Comparison of ENCODE assay signal across 18 mouse cellular contexts in genomic region chr17:78237954-78238353, GRCm38 (mm10). TPM values are rescaled to one million over a fixed set of nuclear protein-coding genes. Genes with fewer than 3 reads are reported as not detected.
DNase-seq lines count a peak whose midpoint lies in the region; ATAC-seq lines count a peak whose summit lies in the region.
"Had no signal": no experiment of that assay in that cellular context is flagged by ENCODE, and none has a peak within 500 bp of the region (broad histone marks: within the 10 kb centered on the region; RNA-seq: fewer than 3 reads in every experiment).

No protein-coding gene starts in this region.

- H3K9ac ChIP-seq in midbrain, embryonic 14.5 days (replicated peaks; ENCODE audit: low read length), result no peak overlapping the region
- no peak overlapping the region for H3K9ac ChIP-seq in midbrain, embryonic 16.5 days (ENCODE audit: low read depth, low read length)
- H3K9ac ChIP-seq in midbrain, embryonic 15.5 days, result no peak overlapping the region
- no peak overlapping the region for H3K9ac ChIP-seq in liver, embryonic 12.5 days
- H3K9ac ChIP-seq: heart, embryonic 13.5 days; liver, postnatal 0 days had no signal

- 80% methylated on average over 13 of the region's 13 CpGs for WGBS in midbrain, embryonic 14.5 days
- 83% methylated on average over 13 of the region's 13 CpGs for WGBS in midbrain, embryonic 16.5 days
- WGBS in midbrain, embryonic 15.5 days, result 79% methylated on average over 13 of the region's 13 CpGs
- 90% methylated on average over 13 of the region's 13 CpGs for WGBS in liver, embryonic 12.5 days (ENCODE audit: insufficient replicate concordance)

- H3K27me3 ChIP-seq in midbrain, embryonic 14.5 days (ENCODE audit: control insufficient read depth, insufficient read depth, low read length), result no peaks in the 10 kb centered on the region
- H3K27me3 ChIP-seq in midbrain, embryonic 16.5 days (ENCODE audit: control insufficient read depth, insufficient read depth, low read depth, low read length), result no peaks in the 10 kb centered on the region
- H3K27me3 ChIP-seq in midbrain, embryonic 15.5 days (replicated peaks), result no peaks in the 10 kb centered on the region
- no peaks in the 10 kb centered on the region for H3K27me3 ChIP-seq in liver, embryonic 12.5 days (replicated peaks)
- H3K27me3 ChIP-seq: heart, embryonic 13.5 days had no signal

- H3K9me3 ChIP-seq in midbrain, embryonic 14.5 days (ENCODE audit: control insufficient read depth, low read length), result no peaks in the 10 kb centered on the region
- H3K9me3 ChIP-seq in midbrain, embryonic 16.5 days (replicated peaks; ENCODE audit: control insufficient read depth, low read length, poor library complexity, severe bottlenecking), result no peaks in the 10 kb centered on the region
- H3K9me3 ChIP-seq in midbrain, embryonic 15.5 days, result no peaks in the 10 kb centered on the region
- no peaks in the 10 kb centered on the region for H3K9me3 ChIP-seq in liver, embryonic 12.5 days (replicated peaks)
- H3K9me3 ChIP-seq: heart, embryonic 13.5 days had no signal

- peak; percentile 43; the same call in 1 of the 2 replicates for ATAC-seq in midbrain, embryonic 14.5 days (ENCODE audit: low FRiP score, low TSS enrichment)
- no peak for ATAC-seq in midbrain, embryonic 16.5 days
- ATAC-seq in midbrain, embryonic 15.5 days (replicated peaks), result peak; percentile 51; the same call in 1 of the 2 replicates
- ATAC-seq in liver, embryonic 12.5 days, result no peak
- ATAC-seq: liver, postnatal 0 days had no signal

- no peak overlapping the region for H3K27ac ChIP-seq in midbrain, embryonic 14.5 days (replicated peaks; ENCODE audit: low read depth, low read length)
- no peak overlapping the region for H3K27ac ChIP-seq in midbrain, embryonic 16.5 days (ENCODE audit: low read length)
- no peak overlapping the region for H3K27ac ChIP-seq in midbrain, embryonic 15.5 days
- H3K27ac ChIP-seq in liver, embryonic 12.5 days, result no peak overlapping the region
- H3K27ac ChIP-seq: heart, embryonic 13.5 days; layer of hippocampus, adult 2 months had no signal

- 0 out of 2 replicates have a peak, but pooled peaks cover 2% of the 10 kb centered on the region for H3K4me1 ChIP-seq in midbrain, embryonic 14.5 days (ENCODE audit: control insufficient read depth, insufficient read depth, low read length)
- H3K4me1 ChIP-seq in midbrain, embryonic 16.5 days (ENCODE audit: control insufficient read depth, insufficient read depth, low read length), result no peaks in the 10 kb centered on the region
- H3K4me1 ChIP-seq in midbrain, embryonic 15.5 days, result peaks cover 4% of the 10 kb centered on the region; the same call in 1 of the 2 replicates
- peaks cover 13% of the 10 kb centered on the region for H3K4me1 ChIP-seq in liver, embryonic 12.5 days

- no peak overlapping the region for H3K4me2 ChIP-seq in midbrain, embryonic 14.5 days (ENCODE audit: low read length)
- no peak overlapping the region for H3K4me2 ChIP-seq in midbrain, embryonic 16.5 days (ENCODE audit: low read length)
- no peak overlapping the region for H3K4me2 ChIP-seq in midbrain, embryonic 15.5 days
- no peak overlapping the region for H3K4me2 ChIP-seq in liver, embryonic 12.5 days
- H3K4me2 ChIP-seq: heart, embryonic 13.5 days had no signal

- H3K4me3 ChIP-seq in midbrain, embryonic 14.5 days (replicated peaks; ENCODE audit: low read depth, low read length), result no peak overlapping the region
- no peak overlapping the region for H3K4me3 ChIP-seq in midbrain, embryonic 16.5 days (ENCODE audit: low read depth, low read length)
- H3K4me3 ChIP-seq in midbrain, embryonic 15.5 days, result no peak overlapping the region
- H3K4me3 ChIP-seq in liver, embryonic 12.5 days, result no peak overlapping the region
- H3K4me3 ChIP-seq: heart, embryonic 13.5 days; layer of hippocampus, adult 2 months had no signal

- no peaks in the 10 kb centered on the region for H3K36me3 ChIP-seq in midbrain, embryonic 14.5 days (ENCODE audit: control insufficient read depth, insufficient read depth, low read length)
- H3K36me3 ChIP-seq in midbrain, embryonic 16.5 days (ENCODE audit: control insufficient read depth, insufficient read depth, low read length), result 0 out of 2 replicates have a peak, but pooled peaks cover 2% of the 10 kb centered on the region
- no peaks in the 10 kb centered on the region; the same call in 1 of the 2 replicates for H3K36me3 ChIP-seq in midbrain, embryonic 15.5 days (replicated peaks)
- H3K36me3 ChIP-seq in liver, embryonic 12.5 days, result no peaks in the 10 kb centered on the region; the same call in 1 of the 2 replicates

- DNase-seq in cerebellum, postnatal 10 days, result peak; percentile 58 to 71
- no peak for DNase-seq in cerebellum, adult 9-11 months
- DNase-seq in midbrain, embryonic 14.5 days, result peak; percentile 25
- no peak for DNase-seq in spleen, postnatal 4 days (ENCODE audit: low spot score in 2 of 2)
- no peak for DNase-seq in kidney, postnatal 10 days
- DNase-seq: adrenal gland, postnatal 10 days; cerebellum, adult 8-10 months; embryo, embryonic 11 days; gastrocnemius, postnatal 25 days; kidney, adult 9 months; liver, postnatal 0 days; right cerebral cortex, postnatal 4 days; thymus, adult 18-20 months had no signal

RNA-seq across cellular contexts. Expression of gene Crim1, which starts 37.9 kb away (rescaled TPM):
- polyA plus RNA-seq in midbrain, embryonic 14.5 days (2014; fragmentation: Nextera tagmentation; extraction: Ambion mirVana), result 11.9 and 13.6 TPM in 2 replicates
- polyA plus RNA-seq in midbrain, embryonic 16.5 days (2015; fragmentation: Nextera tagmentation; extraction: Ambion mirVana), result 11.2 and 11.9 TPM in 2 replicates
- 11.6 and 13.1 TPM in 2 replicates for polyA plus RNA-seq in midbrain, embryonic 15.5 days (2015; fragmentation: Nextera tagmentation; extraction: Ambion mirVana)
- polyA plus RNA-seq in liver, embryonic 12.5 days (2016; fragmentation: Nextera tagmentation; extraction: Ambion mirVana), result 1.5 and 2.1 TPM in 2 replicates

Comparison
In these comparisons a context has a peak if more than half of its experiments do, and no peak if none do; other contexts are left out.
1. DNase-seq: peak in cerebellum, postnatal 10 days (2 of 2) and midbrain, embryonic 14.5 days (single experiment); none in cerebellum, adult 9-11 months (single experiment), spleen, postnatal 4 days (0 of 2) and kidney, postnatal 10 days (single experiment).
2. ATAC-seq: peak in midbrain, embryonic 14.5 days (single experiment) and midbrain, embryonic 15.5 days (single experiment); none in midbrain, embryonic 16.5 days (single experiment) and liver, embryonic 12.5 days (single experiment).